Mouse (Mus musculus) forebrain, embryonic 12.5 days (tissue): ENCODE measurements around the gene Ppip5k2. TPM values are rescaled to one million over a fixed set of nuclear protein-coding genes. Genes with fewer than 3 reads are reported as not detected.
A peak's percentile ranks its signal among the peaks of the same experiment; 100 is the strongest.

Experiments
- ATAC-seq: fragments of 200-750 bp; cut with Nextera tagmentation; 2 replicates; pipeline ENCODE4 v1.8.0; 2017; ENCODE audit warnings: moderate TSS enrichment; ENCODE audit not compliant: low FRiP score
- H3K27ac ChIP-seq: fragments of 300-500 bp; sonication (generic); 2 replicates; pipeline ENCODE4 v1.5.1; 2016; ENCODE audit warnings: mild to moderate bottlenecking
- H3K27me3 ChIP-seq: fragments of 300-500 bp; sonication (generic); 2 replicates; pipeline ENCODE4 v1.6.1; 2016; ENCODE audit warnings: mild to moderate bottlenecking
- H3K36me3 ChIP-seq: fragments of 300-500 bp; sonication (generic); replicated peaks from 2 replicates; pipeline ENCODE4 v1.6.1; 2016; ENCODE audit warnings: mild to moderate bottlenecking
- H3K4me1 ChIP-seq: fragments of 300-500 bp; sonication (generic); 2 replicates; pipeline ENCODE4 v1.6.1; 2016
- H3K4me2 ChIP-seq: fragments of 300-500 bp; sonication (generic); 2 replicates; pipeline ENCODE4 v1.6.1; 2016; ENCODE audit warnings: mild to moderate bottlenecking, moderate library complexity
- H3K4me3 ChIP-seq: fragments of 300-500 bp; sonication (generic); replicated peaks from 2 replicates; pipeline ENCODE4 v1.5.1; 2016; ENCODE audit warnings: mild to moderate bottlenecking
- H3K9ac ChIP-seq: fragments of 300-500 bp; sonication (generic); 2 replicates; pipeline ENCODE4 v1.6.1; 2016; ENCODE audit warnings: mild to moderate bottlenecking
- H3K9me3 ChIP-seq: fragments of 300-500 bp; sonication (generic); 2 replicates; pipeline ENCODE4 v1.6.1; 2016
- WGBS: fragments of 180-500 bp; shearing (Covaris S2); methylation state at CpG from one replicate; pipeline ENCODE4 v1.1.7; 2016; 5-methylcytosine and 5-hydroxymethylcytosine counted together
- polyA plus RNA-seq: library from polyadenylated mRNA; unstranded; fragments of >200 nt; fragmentation: Nextera tagmentation; extraction: Ambion mirVana; gene quantifications from 2 replicates; pipeline ENCODE4 v1.2.1, GENCODE M21; 2016

Ppip5k2 gene
- 56.9 and 58.2 TPM in 2 replicates for polyA plus RNA-seq

- Histone ChIP-seq H3K9ac (peak within 1 kb of the TSS; percentile 75), H3K4me2 (peak within 1 kb of the TSS; percentile 76), H3K4me1 (peaks cover 22% of the 10 kb centered on the region), H3K27me3 (no peaks in the 10 kb centered on the region), H3K4me3 (peak within 1 kb of the TSS; percentile 86), H3K9me3 (no peaks in the 10 kb centered on the region), H3K36me3 (no peaks in the 10 kb centered on the region), H3K27ac (peak within 1 kb of the TSS; percentile 84)
- peak; percentile 98 for ATAC-seq
- under 1% methylated on average over 66 of the region's 66 CpGs for WGBS
These were observed at the start of gene Ppip5k2, which contains the start of gene Gin1 for GRCm38 (mm10) chr1:97769904-97770753. Gene Ppip5k2, minus strand, starts transcription at chr1:97770411. Gene Gin1, plus strand, starts transcription at chr1:97770172.

GRCm38 (mm10) chr1:97809255-97809912 lies 39.2 kb upstream of the Ppip5k2 start:
- Histone ChIP-seq H3K36me3 (no peaks in the 10 kb centered on the region), H3K4me2 (no peak overlapping the region), H3K4me1 (no peaks in the 10 kb centered on the region), H3K27me3 (no peaks in the 10 kb centered on the region), H3K27ac (no peak overlapping the region), H3K9ac (no peak overlapping the region), H3K9me3 (no peaks in the 10 kb centered on the region), H3K4me3 (no peak overlapping the region)
- 56% methylated on average over 2 of the region's 2 CpGs for WGBS
- ATAC-seq, result peak; percentile 55; the same call in 1 of the 2 replicates

DNA sequence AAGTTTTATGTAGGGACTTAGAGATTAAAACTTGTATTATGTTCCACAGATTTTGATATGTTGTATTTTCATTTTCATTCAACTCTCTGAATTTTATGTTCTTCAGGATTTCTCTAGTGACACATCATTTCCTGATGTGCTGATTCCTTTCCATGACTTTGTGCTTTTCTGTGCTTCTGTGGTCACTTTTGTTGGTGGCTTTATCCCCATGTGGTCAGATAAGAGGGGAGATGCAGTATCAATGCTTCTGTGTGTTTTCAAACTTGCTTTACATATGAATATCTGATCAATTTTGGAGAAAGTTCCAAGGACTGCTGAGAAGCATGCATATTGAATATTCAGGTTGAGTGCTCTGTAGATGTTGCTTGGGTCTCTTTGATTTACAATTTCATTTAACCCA lies 34.3 kb upstream of the Ppip5k2 start:
- H3K27ac ChIP-seq, result no peak overlapping the region
- H3K4me1 ChIP-seq, result no peaks in the 10 kb centered on the region
- H3K27me3 ChIP-seq, result no peaks in the 10 kb centered on the region
- H3K4me3 ChIP-seq, result no peak overlapping the region
- no peak overlapping the region for H3K4me2 ChIP-seq
- H3K9me3 ChIP-seq, result no peaks in the 10 kb centered on the region
- H3K9ac ChIP-seq, result no peak overlapping the region
- H3K36me3 ChIP-seq, result no peaks in the 10 kb centered on the region
- ATAC-seq, result no peak

DNA sequence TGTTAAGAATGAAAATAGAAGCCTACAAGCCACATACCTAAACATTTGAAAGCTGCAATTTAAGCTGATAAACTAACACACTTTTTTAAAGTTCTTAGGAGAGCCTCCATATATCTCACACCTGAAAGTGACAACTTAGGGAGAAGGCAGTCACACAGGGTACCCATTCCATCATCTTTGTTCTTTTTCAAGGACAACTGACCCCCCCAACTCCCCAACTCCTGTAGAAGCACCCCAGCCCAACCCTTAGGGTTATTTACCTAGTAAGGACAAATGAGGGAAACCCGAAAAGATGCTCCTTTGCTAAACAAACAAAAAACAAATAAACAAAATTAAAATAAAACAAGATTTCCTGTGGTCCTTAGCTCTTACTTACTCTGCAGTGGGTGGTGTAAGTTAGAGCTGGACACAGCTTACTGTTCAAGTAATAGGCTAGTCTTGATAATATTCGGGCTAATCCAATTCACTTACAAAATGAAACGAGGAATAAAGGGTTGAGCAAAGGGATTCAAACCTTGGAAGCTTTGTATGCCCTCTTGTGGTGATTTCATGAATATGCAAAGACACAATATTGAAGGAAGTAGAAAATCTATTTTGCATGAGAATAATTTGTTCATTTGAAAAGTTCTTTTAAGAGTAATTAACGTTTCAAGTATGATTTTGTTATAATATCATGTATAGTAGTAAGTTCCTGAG lies 32.1 kb upstream of the Ppip5k2 start:
- Histone ChIP-seq H3K4me2 (no peak overlapping the region), H3K27me3 (no peaks in the 10 kb centered on the region), H3K9ac (no peak overlapping the region), H3K4me1 (no peaks in the 10 kb centered on the region), H3K27ac (no peak overlapping the region), H3K4me3 (no peak overlapping the region), H3K36me3 (no peaks in the 10 kb centered on the region), H3K9me3 (no peaks in the 10 kb centered on the region)
- WGBS, result 45% methylated on average over 4 of the region's 4 CpGs
- ATAC-seq, result 0 out of 2 replicates have a peak, but pooled peaks have one; percentile 41

DNA sequence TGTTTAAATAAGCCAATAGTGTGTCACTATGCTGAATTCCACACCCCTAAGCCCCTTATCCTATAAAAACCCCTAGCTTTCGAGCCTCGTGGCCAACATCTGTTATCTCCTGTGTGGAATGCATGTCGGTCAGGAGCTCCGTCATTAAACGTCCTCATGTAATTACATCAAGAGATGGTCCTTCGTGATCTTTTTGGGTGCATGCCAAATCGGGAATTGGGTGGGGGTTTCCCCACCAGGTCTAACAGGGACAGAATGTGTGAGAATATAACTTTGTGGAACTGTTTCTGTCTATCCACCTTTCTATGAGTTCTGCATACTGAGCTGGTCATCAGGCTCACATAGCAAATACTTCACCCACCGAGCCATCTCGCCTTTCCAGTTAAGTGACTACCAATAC lies 25.7 kb upstream of the Ppip5k2 start:
- no peak overlapping the region for H3K4me3 ChIP-seq
- no peak overlapping the region for H3K9ac ChIP-seq
- H3K4me1 ChIP-seq, result no peaks in the 10 kb centered on the region
- no peaks in the 10 kb centered on the region for H3K27me3 ChIP-seq
- no peaks in the 10 kb centered on the region for H3K36me3 ChIP-seq
- H3K9me3 ChIP-seq, result no peaks in the 10 kb centered on the region
- 91% methylated on average over 9 of the region's 9 CpGs for WGBS
- no peak for ATAC-seq
- H3K27ac ChIP-seq, result no peak overlapping the region
- H3K4me2 ChIP-seq, result no peak overlapping the region

DNA sequence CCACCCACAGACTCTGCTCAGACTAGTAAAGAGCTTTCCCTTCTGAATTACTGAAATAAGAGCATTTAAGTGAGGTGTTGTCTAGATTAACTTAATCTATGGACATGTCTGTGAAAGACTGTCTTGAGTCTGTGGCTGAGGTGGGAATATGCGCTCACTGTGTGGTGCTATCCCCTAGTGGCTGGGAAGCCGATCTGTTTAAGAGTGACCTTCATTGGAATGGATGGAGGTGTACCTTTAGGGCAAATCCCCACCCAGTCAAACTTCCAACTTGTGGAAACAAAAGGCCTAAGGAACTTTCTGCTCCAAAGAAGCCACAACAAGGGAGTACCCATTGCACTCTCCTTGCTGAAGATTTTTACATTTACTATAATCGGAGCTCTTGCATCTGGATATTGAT lies 23.9 kb upstream of the Ppip5k2 start:
- H3K36me3 ChIP-seq, result no peaks in the 10 kb centered on the region
- WGBS, result 91% methylated on average over 3 of the region's 3 CpGs
- no peak overlapping the region for H3K27ac ChIP-seq
- H3K9me3 ChIP-seq, result no peaks in the 10 kb centered on the region
- H3K4me2 ChIP-seq, result no peak overlapping the region
- ATAC-seq, result no peak
- no peaks in the 10 kb centered on the region for H3K27me3 ChIP-seq
- H3K4me3 ChIP-seq, result no peak overlapping the region
- H3K9ac ChIP-seq, result no peak overlapping the region
- no peaks in the 10 kb centered on the region for H3K4me1 ChIP-seq

DNA sequence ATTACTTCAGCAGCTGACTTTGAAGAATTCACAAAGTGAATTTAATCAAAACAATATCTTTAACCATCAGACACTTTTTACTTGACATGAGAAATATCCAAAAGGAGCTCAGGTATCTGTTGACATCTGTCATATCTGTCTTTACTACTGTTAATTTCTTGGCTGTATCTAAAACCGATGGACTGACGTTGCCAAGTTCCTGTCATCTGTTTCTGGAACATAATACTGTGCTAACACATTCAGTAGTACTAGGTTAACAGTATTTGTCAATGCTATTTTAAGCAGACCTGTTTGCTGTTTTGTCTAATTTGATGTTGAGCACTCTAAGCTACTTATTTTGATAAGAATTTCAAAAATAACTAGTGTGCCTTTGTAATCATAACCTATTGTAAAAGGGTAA lies 18.3 kb upstream of the Ppip5k2 start:
- 94% methylated on average over 2 of the region's 2 CpGs for WGBS
- H3K4me3 ChIP-seq, result no peak overlapping the region
- no peak overlapping the region for H3K9ac ChIP-seq
- no peaks in the 10 kb centered on the region for H3K27me3 ChIP-seq
- no peak overlapping the region for H3K27ac ChIP-seq
- no peaks in the 10 kb centered on the region for H3K4me1 ChIP-seq
- H3K4me2 ChIP-seq, result no peak overlapping the region
- ATAC-seq, result no peak
- H3K9me3 ChIP-seq, result no peaks in the 10 kb centered on the region
- no peaks in the 10 kb centered on the region; the same call in 1 of the 2 replicates for H3K36me3 ChIP-seq

- 92% methylated on average over 3 of the region's 3 CpGs for WGBS
- no peak overlapping the region for H3K9ac ChIP-seq
- no peak overlapping the region for H3K27ac ChIP-seq
- ATAC-seq, result no peak
- no peaks in the 10 kb centered on the region; the same call in 1 of the 2 replicates for H3K36me3 ChIP-seq
- no peaks in the 10 kb centered on the region for H3K27me3 ChIP-seq
- H3K4me3 ChIP-seq, result no peak overlapping the region
- H3K9me3 ChIP-seq, result no peaks in the 10 kb centered on the region
- no peak overlapping the region for H3K4me2 ChIP-seq
- no peaks in the 10 kb centered on the region for H3K4me1 ChIP-seq
These were observed 17.5 kb upstream of the Ppip5k2 start for GRCm38 (mm10) chr1:97787674-97788073.

GRCm38 (mm10) chr1:97785685-97786393 lies 15.6 kb upstream of the Ppip5k2 start:
- no peaks in the 10 kb centered on the region; the same call in 1 of the 2 replicates for H3K36me3 ChIP-seq
- no peaks in the 10 kb centered on the region for H3K9me3 ChIP-seq
- no peak for ATAC-seq
- no peaks in the 10 kb centered on the region for H3K27me3 ChIP-seq
- H3K4me1 ChIP-seq, result no peaks in the 10 kb centered on the region
- no peak overlapping the region for H3K4me2 ChIP-seq
- no peak overlapping the region for H3K27ac ChIP-seq
- H3K4me3 ChIP-seq, result no peak overlapping the region
- 92% methylated on average over 11 of the region's 11 CpGs for WGBS
- H3K9ac ChIP-seq, result no peak overlapping the region

DNA sequence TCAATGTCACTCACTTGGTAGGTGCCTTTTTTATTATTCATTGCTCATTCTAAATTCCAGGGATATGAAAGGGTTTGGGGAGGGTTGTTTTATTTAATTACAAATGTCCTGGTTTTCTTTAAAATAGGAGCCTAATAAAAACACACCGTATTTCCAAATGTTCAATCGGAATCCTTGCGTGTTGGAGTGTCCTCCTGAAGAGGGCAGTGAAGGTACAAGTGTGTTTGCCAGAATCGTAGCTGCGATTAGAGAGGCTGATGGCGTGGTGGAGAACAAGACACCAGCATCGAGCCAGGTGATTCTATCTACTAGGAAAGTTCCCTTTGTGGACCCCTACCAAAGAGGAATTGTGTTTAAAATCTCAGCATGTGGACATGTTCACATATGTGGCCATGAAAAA lies 14.7 kb upstream of the Ppip5k2 start:
- H3K27ac ChIP-seq, result no peak overlapping the region
- WGBS, result 73% methylated on average over 7 of the region's 7 CpGs
- ATAC-seq, result no peak
- H3K4me3 ChIP-seq, result no peak overlapping the region
- no peaks in the 10 kb centered on the region for H3K4me1 ChIP-seq
- no peaks in the 10 kb centered on the region for H3K9me3 ChIP-seq
- H3K27me3 ChIP-seq, result no peaks in the 10 kb centered on the region
- no peak overlapping the region for H3K4me2 ChIP-seq
- no peaks in the 10 kb centered on the region; the same call in 1 of the 2 replicates for H3K36me3 ChIP-seq
- H3K9ac ChIP-seq, result no peak overlapping the region

GRCm38 (mm10) chr1:97781674-97782073 lies 11.5 kb upstream of the Ppip5k2 start:
- H3K27me3 ChIP-seq, result no peaks in the 10 kb centered on the region
- no peaks in the 10 kb centered on the region for H3K4me1 ChIP-seq
- H3K27ac ChIP-seq, result no peak overlapping the region
- H3K4me3 ChIP-seq, result no peak overlapping the region
- H3K36me3 ChIP-seq, result no peaks in the 10 kb centered on the region
- WGBS, result 97% methylated on average over 7 of the region's 7 CpGs
- no peak for ATAC-seq
- H3K9ac ChIP-seq, result no peak overlapping the region
- no peak overlapping the region for H3K4me2 ChIP-seq
- H3K9me3 ChIP-seq, result no peaks in the 10 kb centered on the region

DNA sequence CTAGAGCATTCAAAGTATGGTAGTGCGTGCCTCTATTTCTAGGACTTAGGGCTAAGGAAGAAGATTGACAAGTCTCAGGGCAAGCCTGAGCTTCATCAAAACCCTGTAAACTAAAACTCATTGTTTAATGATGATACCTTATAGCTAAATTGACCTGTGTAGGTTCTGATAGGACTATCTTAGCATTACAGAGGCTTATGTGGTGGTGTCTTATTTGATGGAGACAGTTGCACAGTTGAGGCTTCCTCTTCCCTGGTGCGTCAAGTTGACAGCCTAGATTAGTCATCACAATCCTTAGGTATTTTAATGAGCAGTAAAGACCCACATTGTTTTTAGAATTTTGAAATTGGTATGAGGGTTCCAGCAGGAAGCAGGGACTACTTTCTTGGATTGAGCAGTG lies 3.8 kb upstream of the Ppip5k2 start:
- no peak overlapping the region for H3K27ac ChIP-seq
- WGBS, result 92% methylated on average over 2 of the region's 2 CpGs
- no peaks in the 10 kb centered on the region for H3K9me3 ChIP-seq
- no peak overlapping the region for H3K9ac ChIP-seq
- H3K36me3 ChIP-seq, result no peaks in the 10 kb centered on the region
- no peak overlapping the region for H3K4me2 ChIP-seq
- H3K27me3 ChIP-seq, result no peaks in the 10 kb centered on the region
- no peak overlapping the region for H3K4me3 ChIP-seq
- peaks cover 4% of the 10 kb centered on the region for H3K4me1 ChIP-seq
- ATAC-seq, result no peak
